Mouse (Mus musculus): ENCODE measurements around the gene St6galnac1.

The St6galnac1 gene

GRCm38 (mm10) chr11:116726156-116726555 is 49.2 kb downstream of the St6galnac1 start:
- no peak for DNase-seq (ENCODE audit: low spot score)

GRCm38 (mm10) chr11:116725031-116725948 is 50.0 kb downstream of the St6galnac1 start:
- no peak for DNase-seq (ENCODE audit: low spot score)

GRCm38 (mm10) chr11:116723064-116723463 is 52.2 kb downstream of the St6galnac1 start:
- DNase-seq (ENCODE audit: low spot score): no peak

GRCm38 (mm10) chr11:116721548-116722271 is 53.6 kb downstream of the St6galnac1 start:
- no peak for DNase-seq (ENCODE audit: low spot score)

- no peak for DNase-seq (ENCODE audit: low spot score)
These were observed 54.9 kb downstream of the St6galnac1 start for GRCm38 (mm10) chr11:116720319-116720865.
